Mouse (Mus musculus) right cerebral cortex, adult 2 months (tissue): Measurements from ENCODE around the gene Lrrc4.

Experiments
- DNase-seq, 2 experiments: peaks; one replicate each; pipeline ENCODE4 v3.0.0; 2021 to 2022; ENCODE audit warnings: low spot score in 2 of 2

Lrrc4 gene

DNA sequence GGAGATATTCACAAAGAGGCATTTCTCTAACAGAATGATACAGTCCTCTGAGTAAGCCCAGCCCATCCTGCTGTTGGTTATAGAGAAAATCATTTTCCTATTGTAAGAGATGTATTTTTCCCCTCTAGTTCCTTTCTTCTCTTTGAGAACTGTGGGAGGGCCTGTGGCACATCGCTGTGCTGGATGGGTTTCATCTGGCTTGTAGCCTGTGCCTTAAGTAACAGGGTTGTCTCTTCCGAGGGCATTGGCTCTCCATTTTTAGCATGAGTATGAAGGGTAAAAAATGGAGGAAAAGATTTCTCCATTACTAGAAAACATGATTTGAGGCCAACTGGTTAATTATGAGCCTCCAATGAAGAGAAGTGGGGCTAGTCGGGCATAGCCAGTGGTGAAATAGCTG is 216.1 kb downstream of the Lrrc4 start:
- no peak for DNase-seq

DNA sequence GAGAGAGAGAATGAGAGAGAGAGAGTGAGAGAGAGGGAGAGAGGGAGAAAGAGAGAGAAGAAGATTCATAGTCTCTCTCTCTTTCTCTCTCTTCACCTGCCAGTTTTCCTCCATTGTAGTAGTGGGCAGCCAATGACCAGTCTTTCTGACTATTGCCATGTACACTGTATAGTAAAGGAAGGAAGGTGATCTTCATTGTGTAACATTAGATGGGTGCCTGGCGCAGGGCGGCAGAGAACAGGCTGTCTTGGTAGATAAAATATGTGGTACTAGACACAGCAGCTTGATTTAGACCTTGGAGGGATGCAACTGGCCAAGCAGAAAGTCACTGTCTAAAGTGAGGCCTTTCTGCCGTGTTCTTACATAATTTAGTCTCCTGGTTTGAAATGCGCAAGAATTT is 216.7 kb downstream of the Lrrc4 start:
- no peak for DNase-seq

DNA sequence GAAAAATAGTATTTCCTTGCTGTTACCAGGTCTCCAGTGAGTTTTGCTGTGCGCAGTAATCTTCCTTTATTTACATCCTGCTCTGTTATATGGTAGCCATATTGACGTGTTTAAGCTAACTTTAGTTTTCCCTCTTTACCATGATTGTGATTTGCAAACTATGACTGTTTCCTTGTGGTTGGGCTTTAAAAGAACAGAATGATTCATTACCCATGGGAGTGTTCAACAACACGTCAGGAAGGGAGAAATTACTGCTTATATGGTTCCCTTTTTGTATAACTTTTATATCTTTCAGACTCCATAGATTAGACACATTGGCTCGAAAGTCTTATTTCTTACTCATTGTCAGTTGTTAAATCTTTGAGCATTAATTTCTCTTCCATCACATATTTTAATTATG is 218.1 kb downstream of the Lrrc4 start:
- DNase-seq = no peak
